Mouse (Mus musculus): Measurements from ENCODE around the gene S100a2.

DNA sequence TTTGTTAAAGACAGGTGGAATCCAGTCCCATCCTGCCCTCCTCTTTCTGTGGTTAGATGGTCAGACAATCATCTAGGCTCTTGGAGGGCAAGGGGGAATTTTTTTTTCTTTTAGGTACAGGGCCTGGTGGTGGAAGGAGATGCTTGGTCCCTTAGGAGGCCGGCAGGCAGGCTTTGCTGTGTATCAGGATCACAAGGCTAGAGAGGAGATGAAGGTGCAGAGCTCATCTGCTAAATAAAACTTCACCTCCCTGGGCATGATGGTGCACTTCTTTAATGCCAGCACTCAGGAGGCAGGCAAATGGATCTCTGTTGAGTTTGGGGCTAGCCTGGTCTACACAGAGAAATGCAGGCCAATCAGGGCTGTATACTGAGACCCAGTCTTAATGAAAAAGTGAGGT, 25.9 kb downstream of the S100a2 start:
- TF ChIP-seq CTCF (IDR thresholded peaks at IDR 0.05; ENCODE audit: control insufficient read depth, insufficient read depth, low read length) (no peak), POLR2A (IDR thresholded peaks at IDR 0.05; ENCODE audit: borderline replicate concordance, control insufficient read depth, low read depth, low read length) (no peak)

Data from bone marrow, adult 2 months (tissue).